Mouse (Mus musculus) kidney, adult 2 months (tissue): ENCODE measurements around the gene Nhlrc1.

Experiments used
- CTCF ChIP-seq: fragments of 200-500 bp; conservative IDR thresholded peaks from 2 replicates; pipeline ENCODE4 v1.5.1; 2011; ENCODE audit warnings: low read depth, mild to moderate bottlenecking, control low read depth, low read length, moderate library complexity, mixed read lengths; ENCODE audit not compliant: insufficient read depth, insufficient read length
- POLR2A ChIP-seq: fragments of 200-500 bp; IDR thresholded peaks from one replicate; pipeline ENCODE4 v1.6.1; 2011; ENCODE audit warnings: low read depth, low read length, control low read depth

DNA sequence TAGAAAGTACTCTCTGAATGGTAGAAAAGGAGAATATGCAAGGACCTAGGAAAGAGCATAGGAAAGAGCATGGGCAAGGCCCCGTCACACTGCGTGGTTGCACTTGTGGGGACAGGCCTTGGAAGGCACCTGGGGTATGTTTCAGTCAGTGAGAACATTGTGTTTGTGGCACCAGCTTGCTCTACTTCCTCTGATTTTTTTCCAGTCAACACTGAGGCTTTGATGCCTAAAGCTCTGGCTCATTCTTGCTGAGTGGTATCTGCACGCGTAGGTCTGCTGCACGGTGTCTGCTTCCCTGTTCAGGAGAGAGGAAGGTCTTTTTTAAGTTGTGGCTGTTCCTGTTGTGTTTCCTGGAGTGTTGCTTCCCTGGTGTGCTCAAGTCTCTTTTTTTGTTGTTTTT lies 42.1 kb upstream of the Nhlrc1 start:
- TF ChIP-seq POLR2A: no peak
- no peak for TF ChIP-seq CTCF
